Mouse (Mus musculus): Measurements from ENCODE around the gene Myom1.

DNA sequence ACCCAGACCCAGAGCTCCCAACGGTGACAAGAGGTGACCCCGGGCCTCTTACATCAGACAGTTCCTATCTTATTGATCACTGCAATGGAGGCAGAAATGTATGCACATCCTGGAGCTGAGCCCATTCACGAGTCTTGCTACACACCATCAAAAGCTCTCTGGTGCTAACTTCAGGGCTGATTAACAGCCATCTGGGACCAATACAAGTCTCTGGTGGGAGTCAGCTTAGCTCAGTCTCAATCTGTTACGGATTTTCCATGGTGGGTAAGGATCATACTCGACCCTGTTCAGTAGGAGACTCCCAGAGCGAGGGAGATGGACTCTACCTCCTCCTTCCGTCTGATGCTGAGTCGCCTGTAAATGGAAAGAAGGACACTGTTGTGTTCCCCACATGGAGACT is 157.3 kb downstream of the Myom1 start:
- TF ChIP-seq POLR2A (IDR thresholded peaks at IDR 0.05; ENCODE audit: borderline replicate concordance, extremely low read depth, low read depth, low read length) (no peak), CTCF (IDR thresholded peaks at IDR 0.05; ENCODE audit: insufficient read depth, low read length) (no peak)
